Mouse (Mus musculus): ENCODE measurements at regions not wholly inside any gene's neighbourhood (a gene's known extent, or its start where the extent isn't known, plus 50 kb on each side); places are given as distances from the start of the nearest gene placed in this dataset.

DNA sequence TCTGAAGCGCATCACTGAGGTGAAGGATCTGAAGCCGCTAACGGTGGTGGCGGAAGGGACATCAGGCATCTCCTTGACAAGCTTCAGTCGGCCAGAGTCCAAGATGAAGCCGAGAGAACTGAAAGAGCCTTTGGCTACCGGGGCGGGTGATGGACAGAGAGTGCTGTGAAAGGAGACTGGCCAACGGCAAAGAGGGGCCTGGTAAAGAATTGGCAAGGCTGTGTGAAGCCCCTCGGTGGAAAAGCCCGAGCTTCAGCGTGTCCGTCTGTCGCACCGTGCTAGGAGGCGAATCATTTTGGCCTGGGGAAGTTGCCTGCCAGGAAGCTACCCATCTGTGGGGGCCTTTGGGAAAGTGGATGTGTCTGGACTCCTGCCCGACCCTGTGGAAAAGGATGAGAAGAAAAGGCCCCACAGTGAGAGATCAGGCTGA, 74.6 kb upstream of the Ankrd55 start:
- 74% methylated on average over 17 of the region's 17 CpGs for WGBS
- Histone ChIP-seq H3K27ac (ENCODE audit: low read depth, low read length) (no peak overlapping the region), H3K4me2 (ENCODE audit: low read depth, low read length, poor library complexity, severe bottlenecking) (no peak overlapping the region)

DNA sequence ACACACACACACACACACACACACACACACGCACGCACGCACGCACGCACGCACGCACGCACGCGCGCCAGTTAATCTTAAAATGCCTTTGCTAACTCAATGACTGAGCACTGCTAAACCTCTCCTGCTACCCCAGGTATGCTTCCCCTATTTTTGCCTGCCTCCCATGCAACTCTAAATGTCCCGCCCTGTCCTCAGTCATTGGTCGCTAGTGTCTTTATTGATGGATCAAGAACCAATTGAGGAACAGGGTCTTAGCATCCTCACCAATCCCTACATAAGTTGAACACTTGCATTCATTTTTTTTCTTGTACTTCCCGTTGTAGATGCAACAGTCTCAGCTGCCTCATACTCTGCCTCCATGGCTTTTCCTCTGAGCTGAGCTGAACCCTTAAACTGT, 72.2 kb upstream of the Ankrd55 start:
- no peaks in the 10 kb centered on the region for H3K4me1 ChIP-seq (ENCODE audit: insufficient read depth, low read length)
- DNase-seq (ENCODE audit: low spot score) (no peak), ATAC-seq (ENCODE audit: low FRiP score) (no peak)
- 95% methylated on average over 14 of the region's 14 CpGs for WGBS
- no peaks in the 10 kb centered on the region for H3K27me3 ChIP-seq (ENCODE audit: insufficient read depth, low read length)
- H3K27ac ChIP-seq (ENCODE audit: low read depth, low read length): no peak overlapping the region
- H3K4me3 ChIP-seq (ENCODE audit: low read depth, low read length): no peak overlapping the region
- H3K4me2 ChIP-seq (ENCODE audit: low read depth, low read length, poor library complexity, severe bottlenecking): no peak overlapping the region
- no peak for TF ChIP-seq CTCF (IDR thresholded peaks at IDR 0.05)
- H3K9me3 ChIP-seq (ENCODE audit: low read length): no peaks in the 10 kb centered on the region
- H3K9ac ChIP-seq (replicated peaks; ENCODE audit: low read length, poor library complexity, severe bottlenecking): no peak overlapping the region
- no peaks in the 10 kb centered on the region for H3K36me3 ChIP-seq (ENCODE audit: insufficient read depth, low read length)

More for the DNA sequence above, 74.6 kb upstream of the Ankrd55 start:
- Histone ChIP-seq H3K27me3 (ENCODE audit: insufficient read depth, low read length) (no peaks in the 10 kb centered on the region), H3K9ac (replicated peaks; ENCODE audit: low read length, poor library complexity, severe bottlenecking) (no peak overlapping the region), H3K36me3 (ENCODE audit: insufficient read depth, low read length) (no peaks in the 10 kb centered on the region), H3K4me1 (ENCODE audit: insufficient read depth, low read length) (no peaks in the 10 kb centered on the region), H3K4me3 (ENCODE audit: low read depth, low read length) (no peak overlapping the region), H3K9me3 (ENCODE audit: low read length) (no peaks in the 10 kb centered on the region)
- ATAC-seq (ENCODE audit: low FRiP score): peak; percentile 34; the same call in 1 of the 2 replicates
- peak; percentile 77 for DNase-seq (ENCODE audit: low spot score)
- no peak for TF ChIP-seq CTCF (IDR thresholded peaks at IDR 0.05)

DNA sequence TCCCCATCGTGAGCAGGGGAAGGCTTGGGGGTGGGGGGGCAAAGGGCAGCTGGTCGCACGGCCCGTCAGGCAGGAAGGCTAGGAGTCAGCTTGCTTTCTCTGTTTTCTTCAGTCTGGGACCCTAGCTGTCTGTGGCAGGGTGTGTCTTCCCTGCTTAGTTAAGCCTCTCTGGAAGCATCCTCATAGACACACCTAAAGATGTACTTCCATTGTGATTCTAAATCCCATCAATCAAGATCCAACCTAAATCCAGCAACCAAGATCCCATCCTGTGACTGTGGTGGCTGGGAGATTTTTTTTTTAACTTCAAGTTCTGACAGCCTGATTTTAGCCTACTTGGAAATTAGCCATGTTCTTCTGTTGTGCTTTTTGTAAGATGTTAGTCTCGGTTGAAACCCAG, 69.9 kb upstream of the Ankrd55 start:
- H3K4me3 ChIP-seq (ENCODE audit: low read depth, low read length): no peak overlapping the region
- no peaks in the 10 kb centered on the region for H3K4me1 ChIP-seq (ENCODE audit: insufficient read depth, low read length)
- no peak for ATAC-seq (ENCODE audit: low FRiP score)
- no peaks in the 10 kb centered on the region for H3K27me3 ChIP-seq (ENCODE audit: insufficient read depth, low read length)
- no peaks in the 10 kb centered on the region for H3K9me3 ChIP-seq (ENCODE audit: low read length)
- H3K27ac ChIP-seq (ENCODE audit: low read depth, low read length): no peak overlapping the region
- no peak for DNase-seq (ENCODE audit: low spot score)
- H3K36me3 ChIP-seq (ENCODE audit: insufficient read depth, low read length): no peaks in the 10 kb centered on the region
- no peak overlapping the region for H3K4me2 ChIP-seq (ENCODE audit: low read depth, low read length, poor library complexity, severe bottlenecking)
- no peak overlapping the region for H3K9ac ChIP-seq (replicated peaks; ENCODE audit: low read length, poor library complexity, severe bottlenecking)
- 75% methylated on average over 5 of the region's 5 CpGs for WGBS
- no peak for TF ChIP-seq CTCF (IDR thresholded peaks at IDR 0.05)

DNA sequence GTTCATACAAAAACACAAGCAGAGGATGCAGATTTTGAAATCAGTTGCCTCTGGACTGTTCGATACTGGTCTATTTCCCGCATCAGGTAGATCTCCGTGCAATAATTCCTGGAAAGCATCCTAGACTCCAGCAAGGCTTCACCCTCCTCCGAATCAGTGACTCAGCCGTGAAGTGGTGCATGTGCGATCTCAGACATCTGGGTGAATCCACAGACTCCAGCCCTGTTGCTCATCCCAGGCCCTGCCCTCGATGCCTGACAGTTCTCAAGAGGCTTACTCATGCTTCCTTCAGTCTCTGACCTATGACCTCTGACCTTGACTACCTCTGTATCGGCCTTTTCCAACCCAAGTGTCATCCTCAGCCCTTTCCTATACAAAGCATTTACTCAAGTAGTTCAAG, 68.1 kb upstream of the Ankrd55 start:
- no peak overlapping the region for H3K27ac ChIP-seq (ENCODE audit: low read depth, low read length)
- H3K27me3 ChIP-seq (ENCODE audit: insufficient read depth, low read length): no peaks in the 10 kb centered on the region
- H3K36me3 ChIP-seq (ENCODE audit: insufficient read depth, low read length): no peaks in the 10 kb centered on the region
- H3K9ac ChIP-seq (replicated peaks; ENCODE audit: low read length, poor library complexity, severe bottlenecking): no peak overlapping the region
- H3K9me3 ChIP-seq (ENCODE audit: low read length): no peaks in the 10 kb centered on the region
- H3K4me2 ChIP-seq (ENCODE audit: low read depth, low read length, poor library complexity, severe bottlenecking): no peak overlapping the region
- no peak overlapping the region for H3K4me3 ChIP-seq (ENCODE audit: low read depth, low read length)
- WGBS: 91% methylated on average over 8 of the region's 8 CpGs
- ATAC-seq (ENCODE audit: low FRiP score) (no peak), DNase-seq (ENCODE audit: low spot score) (no peak)
- H3K4me1 ChIP-seq (ENCODE audit: insufficient read depth, low read length): no peaks in the 10 kb centered on the region
- no peak for TF ChIP-seq CTCF (IDR thresholded peaks at IDR 0.05)

DNA sequence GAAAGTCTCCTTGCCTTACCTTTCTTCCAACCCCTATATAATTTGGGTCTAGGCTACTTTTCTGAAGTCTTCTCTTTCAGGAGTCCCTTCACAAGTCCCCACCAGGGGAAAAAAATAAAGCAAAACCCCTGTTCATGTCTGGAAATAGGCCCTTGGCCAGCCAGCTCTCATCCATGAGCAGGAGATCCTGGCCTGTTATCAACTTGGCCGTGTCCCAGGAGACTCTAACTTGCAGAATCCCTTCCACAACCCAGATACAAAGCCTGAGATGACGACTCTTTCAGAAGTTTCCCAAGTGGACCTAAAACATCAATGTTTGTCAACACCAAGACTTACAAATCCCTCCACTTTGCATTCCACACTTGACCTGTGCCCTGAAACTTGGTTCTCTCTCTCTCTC, 64.6 kb upstream of the Ankrd55 start:
- no peak for DNase-seq (ENCODE audit: low spot score)
- H3K36me3 ChIP-seq (ENCODE audit: insufficient read depth, low read length): no peaks in the 10 kb centered on the region
- TF ChIP-seq CTCF (IDR thresholded peaks at IDR 0.05): no peak
- no peaks in the 10 kb centered on the region for H3K9me3 ChIP-seq (ENCODE audit: low read length)
- H3K4me1 ChIP-seq (ENCODE audit: insufficient read depth, low read length): no peaks in the 10 kb centered on the region
- H3K9ac ChIP-seq (replicated peaks; ENCODE audit: low read length, poor library complexity, severe bottlenecking): no peak overlapping the region
- no peak overlapping the region for H3K4me2 ChIP-seq (ENCODE audit: low read depth, low read length, poor library complexity, severe bottlenecking)
- ATAC-seq (ENCODE audit: low FRiP score): no peak
- no peaks in the 10 kb centered on the region for H3K27me3 ChIP-seq (ENCODE audit: insufficient read depth, low read length)
- no peak overlapping the region for H3K27ac ChIP-seq (ENCODE audit: low read depth, low read length)
- WGBS: 85% methylated on average over 2 of the region's 2 CpGs
- no peak overlapping the region for H3K4me3 ChIP-seq (ENCODE audit: low read depth, low read length)

DNA sequence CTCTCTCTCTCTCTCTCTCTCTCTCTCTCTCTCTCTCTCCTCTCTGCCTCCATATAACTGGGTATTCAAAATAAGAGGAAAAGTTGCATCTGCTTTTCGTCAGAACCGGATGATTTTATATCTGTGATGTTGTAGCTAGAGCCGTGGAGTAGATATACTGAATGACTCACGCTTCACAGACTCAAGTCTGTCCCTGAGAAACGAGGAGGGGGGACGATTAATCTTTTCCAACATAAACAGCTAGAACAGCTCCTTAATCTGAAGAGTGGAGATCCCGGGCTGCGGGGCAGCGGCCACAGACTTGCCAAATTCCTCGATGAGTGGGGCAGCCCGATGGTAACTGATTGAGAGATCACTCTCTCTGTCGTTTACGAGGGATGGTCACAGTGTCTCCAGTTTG, 60.5 kb upstream of the Ankrd55 start:
- WGBS: 69% methylated on average over 13 of the region's 13 CpGs
- DNase-seq (ENCODE audit: low spot score) (no peak), ATAC-seq (ENCODE audit: low FRiP score) (no peak)
- Histone ChIP-seq H3K4me3 (ENCODE audit: low read depth, low read length) (no peak overlapping the region), H3K27ac (ENCODE audit: low read depth, low read length) (no peak overlapping the region), H3K4me2 (ENCODE audit: low read depth, low read length, poor library complexity, severe bottlenecking) (no peak overlapping the region), H3K36me3 (ENCODE audit: insufficient read depth, low read length) (no peaks in the 10 kb centered on the region), H3K27me3 (ENCODE audit: insufficient read depth, low read length) (no peaks in the 10 kb centered on the region), H3K9ac (replicated peaks; ENCODE audit: low read length, poor library complexity, severe bottlenecking) (no peak overlapping the region), H3K4me1 (ENCODE audit: insufficient read depth, low read length) (no peaks in the 10 kb centered on the region), H3K9me3 (ENCODE audit: low read length) (no peaks in the 10 kb centered on the region)
- no peak for TF ChIP-seq CTCF (IDR thresholded peaks at IDR 0.05)
